Mouse (Mus musculus) cortical plate, adult 2 months (tissue): ENCODE measurements at regions not wholly inside any gene's neighbourhood (a gene's known extent, or its start where the extent isn't known, plus 50 kb on each side); places are given as distances from the start of the nearest gene placed in this dataset.

Experiments
- CTCF ChIP-seq: fragments of 200-500 bp; IDR thresholded peaks from 2 replicates; pipeline ENCODE4 v1.5.1; 2011; ENCODE audit warnings: mild to moderate bottlenecking, control low read depth, low read length; ENCODE audit not compliant: insufficient read depth; ENCODE audit errors: extremely low read depth
- POLR2A ChIP-seq: fragments of 200-500 bp; IDR thresholded peaks from 2 replicates; pipeline ENCODE4 v1.6.1; 2011; ENCODE audit warnings: mild to moderate bottlenecking, low read length, control low read depth; ENCODE audit not compliant: insufficient read depth; ENCODE audit errors: extremely low read depth

- TF ChIP-seq CTCF (no peak), POLR2A (no peak)
These were observed 168.0 kb upstream of the Sall1 start for GRCm38 (mm10) chr8:89211931-89212330.
